Mouse (Mus musculus) thymus, postnatal 10 days (tissue): ENCODE measurements around the gene Maneal.

ENCODE experiments used
- DNase-seq, 2 experiments: peaks; one replicate each; pipeline ENCODE4 v3.0.0; 2021; ENCODE audit warnings: low spot score in 2 of 2

The Maneal gene

DNA sequence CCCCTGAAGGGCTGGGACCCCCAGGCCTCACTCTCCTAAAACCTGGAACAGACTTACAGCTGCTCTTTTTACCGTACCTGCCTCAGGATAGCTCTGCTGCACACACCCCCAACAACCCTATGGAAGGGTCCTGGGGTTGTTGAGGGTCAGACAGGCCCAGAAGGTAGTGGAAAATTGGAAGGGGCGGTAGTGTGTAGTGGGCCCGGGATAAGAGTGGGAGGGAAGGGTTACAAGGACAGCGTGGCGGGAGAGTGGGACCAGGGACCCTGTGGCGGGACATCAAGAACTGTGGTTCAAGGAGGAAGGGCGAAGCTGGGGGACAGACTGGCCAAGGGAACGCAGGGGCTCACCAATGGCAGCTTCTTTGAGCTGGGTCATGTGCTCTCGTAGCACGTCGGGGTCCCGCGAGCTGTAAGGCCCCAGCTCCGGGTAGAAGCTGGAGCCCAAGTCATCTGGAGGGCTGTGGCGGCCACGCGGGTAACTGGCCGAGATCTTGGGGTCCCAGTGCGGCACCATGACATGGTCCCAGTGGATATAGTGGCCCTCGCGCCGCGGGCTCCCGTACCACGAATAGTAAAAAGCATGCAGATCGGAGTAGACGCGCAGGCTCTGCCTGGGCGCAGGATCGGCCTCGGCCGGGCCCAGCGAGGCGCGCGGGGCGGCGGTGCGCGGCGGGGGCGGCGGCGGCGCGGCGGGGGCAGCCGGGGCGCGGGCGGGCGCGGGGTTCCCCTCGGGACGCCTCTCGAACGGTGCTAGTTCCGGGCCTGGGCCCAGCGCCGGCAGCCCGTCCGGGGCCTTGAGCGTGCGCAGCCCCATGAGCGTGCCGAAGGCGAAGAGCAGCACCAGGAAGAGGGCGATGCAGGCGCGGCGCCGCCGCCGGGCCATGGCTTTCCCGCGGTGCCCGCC is at the start of gene Maneal:
Gene Maneal (minus strand): TSS at position 889 of the 906 bp plus-strand sequence.
- no peak for DNase-seq

DNA sequence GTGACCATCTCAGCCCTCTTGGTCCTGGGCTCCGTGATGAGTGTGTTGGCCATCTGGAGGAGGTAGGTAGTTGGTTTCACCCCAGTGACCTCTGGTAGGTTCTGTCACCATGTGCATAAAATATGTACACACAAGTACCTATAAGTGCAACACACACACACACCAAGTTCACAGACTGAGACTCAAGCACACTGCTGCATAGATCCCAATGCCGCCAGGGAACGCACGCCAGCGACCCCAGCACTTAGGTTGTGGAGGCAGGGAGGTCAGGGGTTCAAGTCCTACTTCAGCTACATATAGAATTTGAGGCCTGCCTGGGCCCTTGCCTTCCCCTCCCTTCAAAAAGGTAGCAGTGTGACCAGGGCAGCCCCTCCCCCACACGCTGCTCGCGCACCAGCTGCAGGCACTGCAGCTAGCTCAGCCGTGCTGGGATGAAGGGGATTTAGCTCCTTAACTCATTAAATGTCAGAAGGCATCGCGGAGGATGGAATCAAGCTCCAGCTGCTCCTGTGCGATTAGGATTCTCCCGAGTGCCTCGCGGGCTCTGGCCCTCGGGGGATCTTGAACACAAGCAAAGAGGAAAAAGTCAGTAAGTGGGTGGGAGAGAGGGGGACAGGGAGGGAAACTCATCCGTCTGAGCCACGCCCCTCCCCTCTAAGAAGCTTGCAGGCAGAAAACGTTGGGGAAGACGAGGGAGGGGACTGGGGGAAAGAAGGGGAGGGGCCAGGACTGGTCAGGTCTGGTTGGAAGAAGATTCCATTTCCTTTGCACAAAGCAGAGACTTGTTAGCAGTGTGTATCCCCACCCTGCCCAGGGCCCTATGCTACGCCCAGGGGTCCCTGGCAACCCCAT is 44.2 kb upstream of the Maneal start:
- DNase-seq: no peak

- no peak for DNase-seq
Observed at GRCm38 (mm10) chr4:124905417-124905816, 43.4 kb upstream of the Maneal start.

DNA sequence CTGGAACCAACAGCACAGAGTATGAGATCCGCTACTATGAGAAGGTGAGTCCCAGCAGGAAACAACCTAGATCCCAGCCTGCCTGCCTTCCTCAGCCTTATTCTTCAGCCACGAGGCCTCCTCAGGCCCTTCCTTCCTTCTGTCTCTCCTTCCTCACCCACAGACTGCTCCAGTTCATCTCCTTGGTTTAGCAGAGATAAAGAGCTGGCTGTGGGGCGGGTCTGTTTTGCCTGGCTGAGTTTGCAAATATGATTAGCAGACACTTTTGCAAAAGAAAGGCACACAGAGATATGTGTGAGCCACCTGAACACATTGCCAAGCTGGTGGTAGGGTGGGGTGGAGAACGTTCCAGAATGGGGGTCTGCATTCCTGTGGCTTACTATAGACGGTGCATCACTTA is 37.9 kb upstream of the Maneal start:
- no peak for DNase-seq

GRCm38 (mm10) chr4:124898428-124898827 is 36.5 kb upstream of the Maneal start:
- no peak for DNase-seq

DNA sequence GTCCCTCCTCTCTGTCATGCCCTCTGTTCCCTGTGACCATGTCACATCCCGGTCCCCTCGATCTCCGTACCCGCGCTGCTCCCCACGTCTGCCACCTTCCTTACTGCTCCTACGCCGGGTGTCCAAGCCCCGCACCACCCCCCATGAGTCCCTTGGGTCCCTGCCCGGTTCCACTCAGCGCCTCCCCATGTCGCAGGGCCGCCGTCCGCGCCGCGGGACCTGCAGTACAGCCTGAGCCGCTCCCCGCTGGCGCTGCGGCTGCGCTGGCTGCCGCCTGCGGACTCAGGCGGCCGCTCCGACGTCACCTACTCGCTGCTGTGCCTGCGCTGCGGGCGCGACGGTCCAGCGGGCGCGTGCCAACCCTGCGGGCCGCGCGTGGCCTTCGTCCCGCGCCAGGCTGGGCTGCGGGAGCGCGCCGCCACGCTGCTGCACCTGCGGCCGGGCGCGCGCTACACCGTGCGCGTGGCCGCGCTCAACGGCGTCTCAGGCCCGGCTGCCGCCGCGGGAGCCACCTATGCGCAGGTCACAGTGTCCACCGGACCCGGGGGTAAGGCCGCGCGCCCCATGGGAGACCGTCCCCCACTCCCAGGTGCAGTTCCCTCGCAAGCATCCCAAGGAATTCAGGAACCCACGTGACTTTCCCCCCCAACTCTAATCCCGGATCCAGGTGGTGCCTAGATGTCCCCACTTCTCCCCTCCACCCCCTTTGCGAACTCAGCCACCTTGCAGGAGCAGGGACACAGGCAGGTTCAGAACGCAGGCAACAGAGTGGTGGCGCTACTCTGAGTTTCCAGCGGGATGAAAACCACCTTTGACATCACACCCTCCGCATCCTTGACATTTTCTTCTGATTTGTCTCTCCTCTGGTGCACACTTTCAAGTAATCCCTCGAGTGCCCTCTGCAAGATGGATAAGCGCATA is 32.8 kb upstream of the Maneal start:
- no peak for DNase-seq

- DNase-seq: no peak
Observed at GRCm38 (mm10) chr4:124893769-124894168, 31.8 kb upstream of the Maneal start.

- no peak for DNase-seq
Observed at GRCm38 (mm10) chr4:124890831-124891230, 28.9 kb upstream of the Maneal start.

DNA sequence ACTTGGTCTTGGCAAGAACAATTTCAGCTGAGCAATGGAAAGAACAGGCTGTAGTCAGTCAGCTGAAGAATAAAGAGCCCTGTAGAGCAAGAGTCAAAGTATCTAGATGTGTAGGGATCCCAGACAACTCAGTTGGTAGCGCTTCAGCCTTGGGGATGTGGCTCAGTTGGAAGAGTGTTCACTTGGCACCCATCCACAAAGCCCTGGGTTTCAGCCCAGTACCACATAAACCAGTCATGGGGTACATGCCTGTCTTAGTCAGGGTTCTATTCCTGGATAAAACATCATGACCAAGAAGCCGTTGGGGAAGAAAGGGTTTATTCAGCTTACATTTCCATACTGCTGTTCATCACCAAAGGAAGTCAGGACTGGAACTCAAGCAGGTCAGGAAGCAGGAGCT is 28.0 kb upstream of the Maneal start:
- no peak for DNase-seq

DNA sequence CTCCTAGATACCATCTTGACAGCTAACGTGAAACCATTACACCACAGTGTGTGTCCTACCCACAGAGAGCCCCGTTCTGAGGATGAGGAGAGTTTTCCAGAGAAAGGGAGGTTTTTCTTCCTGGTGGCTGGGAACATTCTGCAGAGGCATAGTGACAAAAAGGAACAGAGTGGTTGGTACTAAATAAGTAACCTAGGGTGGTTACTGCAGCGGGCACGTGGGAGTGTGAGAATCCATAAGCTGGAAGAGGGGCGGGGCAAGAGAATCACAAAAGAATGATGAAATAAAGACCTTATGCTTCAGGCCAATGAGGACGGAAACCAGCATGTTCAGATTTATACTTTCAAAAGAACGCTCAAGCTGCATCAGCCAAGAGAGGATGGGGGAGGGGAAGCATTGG is 26.7 kb upstream of the Maneal start:
- no peak for DNase-seq

DNA sequence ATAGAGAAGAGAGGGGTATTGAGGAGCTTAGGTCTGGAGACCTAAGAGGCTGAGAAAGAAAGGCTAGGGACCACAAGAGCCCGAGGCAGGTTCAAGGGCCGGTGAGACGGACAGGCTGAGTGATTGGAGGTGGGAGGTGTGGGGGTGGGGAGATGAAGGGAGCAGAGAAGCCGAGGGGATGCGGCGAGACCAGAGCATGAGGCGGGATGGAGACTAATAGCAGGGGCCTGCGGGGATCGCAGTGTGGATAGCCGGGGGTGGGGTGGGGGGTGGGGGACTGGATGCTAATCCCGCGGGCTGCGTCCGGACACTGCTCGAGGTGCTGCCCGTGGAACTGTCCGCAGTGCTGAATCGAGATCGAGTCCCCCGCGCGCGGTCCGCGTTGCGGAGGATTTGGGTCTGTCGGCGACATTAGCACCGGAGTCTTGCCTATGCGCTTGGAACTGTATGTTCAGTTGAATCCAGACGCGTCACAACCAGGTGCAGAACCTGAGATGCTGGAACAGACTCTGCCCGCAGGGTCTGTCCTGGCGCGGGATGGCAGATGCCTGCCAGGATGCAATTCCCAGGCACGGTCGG is 20.3 kb upstream of the Maneal start:
- DNase-seq: no peak

GRCm38 (mm10) chr4:124881341-124881908 is 19.5 kb upstream of the Maneal start:
- no peak for DNase-seq

DNA sequence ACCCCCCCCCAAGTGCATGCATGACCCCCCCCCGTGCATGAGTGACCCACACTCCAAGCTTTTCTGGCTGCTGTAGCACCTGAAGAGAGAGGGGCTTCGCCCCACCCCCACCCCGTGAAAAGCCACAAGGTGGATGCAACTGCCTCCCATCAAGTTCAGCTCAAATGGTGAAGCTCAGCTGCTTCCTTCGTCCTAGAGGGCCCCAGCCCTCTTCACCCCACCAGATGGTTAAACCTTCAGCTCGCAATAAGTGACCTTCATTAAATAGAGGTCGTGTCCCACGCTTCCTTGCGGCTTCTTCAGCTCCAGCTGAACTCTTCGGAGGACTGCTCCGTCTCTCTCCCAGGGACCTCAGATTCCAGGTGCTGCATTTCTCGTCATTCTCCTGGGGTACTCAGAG is 18.6 kb upstream of the Maneal start, which contains the start of gene Epha10:
Gene Epha10 (plus strand): TSS at position 301 of the 400 bp plus-strand sequence.
- no peak for DNase-seq

GRCm38 (mm10) chr4:124872719-124873118 is 10.7 kb upstream of the Maneal start:
- no peak for DNase-seq

DNA sequence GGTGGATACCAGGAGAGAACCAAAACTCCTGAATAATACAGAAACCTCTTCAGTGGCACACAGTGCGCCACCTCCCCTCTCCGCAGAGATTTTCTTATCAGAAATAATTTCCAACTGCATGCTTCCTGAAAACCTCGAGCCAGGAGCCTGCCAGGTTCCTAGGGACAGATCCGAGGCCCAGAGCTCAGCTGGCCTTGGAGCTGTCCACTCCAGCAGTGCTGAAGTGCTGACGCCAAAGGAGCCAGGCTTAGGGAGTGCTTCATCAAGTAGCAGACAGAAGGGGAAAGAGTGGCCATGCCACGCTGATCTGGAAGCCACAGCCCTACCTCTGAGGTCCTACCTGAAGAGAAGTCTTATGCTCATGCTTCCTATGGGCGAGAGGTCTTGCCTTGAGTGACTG is 1.5 kb downstream of the Maneal start:
- peak in 1 of 2 experiments; percentile 52 for DNase-seq

DNA sequence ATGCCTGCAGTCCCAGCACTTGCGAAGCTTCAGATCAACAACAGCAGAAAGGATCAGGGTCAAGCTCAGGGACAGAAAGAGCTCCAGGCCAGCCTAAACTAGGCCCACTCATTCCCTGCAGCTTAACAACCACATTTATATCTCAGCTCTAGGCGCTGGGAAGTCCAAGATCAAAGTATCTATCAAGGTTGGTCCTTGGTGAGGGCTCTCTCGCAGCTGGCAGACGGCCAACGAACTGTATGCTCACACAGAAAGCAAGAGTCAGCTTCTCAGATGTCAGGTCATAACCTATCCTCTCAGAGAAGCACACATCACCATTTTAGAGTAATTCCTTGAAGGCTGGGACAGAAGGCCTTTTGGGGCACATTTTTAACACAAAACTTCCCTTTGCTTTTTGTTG is 3.6 kb downstream of the Maneal start:
- DNase-seq: no peak

GRCm38 (mm10) chr4:124856294-124856693 is 5.7 kb downstream of the Maneal start:
- DNase-seq: no peak

GRCm38 (mm10) chr4:124850933-124851658 is 10.9 kb downstream of the Maneal start, which contains the start of gene 1110065P20Rik:
TSS of gene 1110065P20Rik (minus strand) at chr4:124851196.
- peak; percentile 68 to 70 for DNase-seq

- DNase-seq: peak; percentile 90 to 92
Observed at GRCm38 (mm10) chr4:124850261-124850913, 11.6 kb downstream of the Maneal start, which contains the start of gene Yrdc. TSS of gene Yrdc (plus strand) at chr4:124850679.
